Mouse (Mus musculus) bone marrow, adult 2 months (tissue): Measurements from ENCODE around the gene A030003K21Rik.

Source experiments
- CTCF ChIP-seq: fragments of 200-500 bp; IDR thresholded peaks from 2 replicates; pipeline ENCODE4 v1.5.1; 2011; ENCODE audit warnings: low read length, control low read depth; ENCODE audit not compliant: control insufficient read depth, insufficient read depth
- POLR2A ChIP-seq: fragments of 200-500 bp; IDR thresholded peaks from 2 replicates; pipeline ENCODE4 v1.6.1; 2011; ENCODE audit warnings: low read depth, mild to moderate bottlenecking, control low read depth, low read length, borderline replicate concordance; ENCODE audit not compliant: control insufficient read depth

GRCm38 (mm10) chr1:82959870-82960385 lies 16.7 kb upstream of the A030003K21Rik start, which contains the start of gene Gm47955:
- TF ChIP-seq CTCF, result no peak
- TF ChIP-seq POLR2A, result no peak
